Mouse (Mus musculus) skeletal muscle tissue, adult 2 months (tissue): ENCODE results near the gene Ece1.
"Not testable (repeated sequence)": the region's sequence is repeated elsewhere in the genome, so short reads cannot be mapped to it uniquely, and the experiment has no call there.

Experiments
- DNase-seq: peaks from one replicate; pipeline ENCODE4 v3.0.0-alpha.2; 2012; ENCODE audit warnings: low read depth, low spot score

The Ece1 gene

DNA sequence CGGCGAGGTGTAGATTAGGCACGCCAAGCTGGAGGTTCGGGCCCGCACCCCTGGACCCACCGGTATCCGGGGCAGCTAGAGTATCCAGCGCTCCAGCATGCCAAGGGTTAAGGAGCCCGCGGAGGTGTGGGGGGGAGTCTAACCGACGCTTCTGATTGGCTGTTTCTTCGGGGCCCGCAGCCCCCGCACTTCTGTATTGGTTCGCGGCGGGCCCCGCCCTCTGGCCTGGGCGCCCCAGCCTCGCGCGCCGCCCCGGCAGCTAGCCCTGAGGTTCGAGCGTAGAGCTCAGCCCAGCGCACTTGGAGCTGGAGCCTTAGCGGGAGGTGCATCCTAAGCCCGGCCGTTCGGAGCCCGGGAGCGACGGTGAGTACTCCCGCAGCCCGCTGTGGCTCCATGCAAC lies at the start of gene Ece1:
Gene Ece1, plus strand, starts transcription at position 219 of the 400 bp plus-strand sequence.
- peak; percentile 92 for DNase-seq

DNA sequence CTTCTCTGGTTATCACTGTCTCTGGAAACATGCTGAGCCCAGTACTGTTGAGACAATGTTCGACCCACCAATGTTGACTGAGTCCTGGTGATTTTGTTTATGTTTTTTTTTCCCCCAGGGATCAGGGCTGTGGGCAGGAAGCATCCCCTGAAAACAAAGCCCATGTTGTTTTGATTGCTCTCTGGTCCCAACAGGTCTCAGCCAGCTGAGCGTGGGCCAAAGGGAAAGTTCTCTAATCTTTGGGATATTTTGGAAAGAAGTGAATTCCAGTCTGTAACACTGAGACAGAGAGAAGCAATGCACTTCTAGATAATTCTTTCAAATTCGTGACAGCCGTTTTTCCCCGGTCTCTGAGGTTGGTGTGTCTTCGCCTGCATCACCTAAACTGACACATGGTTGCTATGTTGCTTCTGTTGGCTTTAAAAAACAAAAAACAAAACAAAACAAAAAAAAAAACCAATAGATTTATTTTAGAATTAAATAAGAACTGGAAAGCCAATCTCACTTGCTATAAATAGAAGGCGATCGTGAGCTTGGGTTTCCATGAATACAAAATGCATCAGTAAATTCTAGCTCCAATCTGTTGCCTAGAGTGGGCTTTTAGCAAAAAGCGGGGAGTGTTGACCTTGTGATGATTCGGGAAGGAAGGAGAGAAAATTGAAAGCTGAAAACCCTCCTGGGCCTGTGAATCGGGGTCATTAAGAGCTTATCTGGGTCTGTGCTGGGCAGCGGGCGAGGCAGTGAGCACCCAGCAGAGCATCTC lies 48.9 kb upstream of the Ece1 start:
- DNase-seq, result no peak

DNA sequence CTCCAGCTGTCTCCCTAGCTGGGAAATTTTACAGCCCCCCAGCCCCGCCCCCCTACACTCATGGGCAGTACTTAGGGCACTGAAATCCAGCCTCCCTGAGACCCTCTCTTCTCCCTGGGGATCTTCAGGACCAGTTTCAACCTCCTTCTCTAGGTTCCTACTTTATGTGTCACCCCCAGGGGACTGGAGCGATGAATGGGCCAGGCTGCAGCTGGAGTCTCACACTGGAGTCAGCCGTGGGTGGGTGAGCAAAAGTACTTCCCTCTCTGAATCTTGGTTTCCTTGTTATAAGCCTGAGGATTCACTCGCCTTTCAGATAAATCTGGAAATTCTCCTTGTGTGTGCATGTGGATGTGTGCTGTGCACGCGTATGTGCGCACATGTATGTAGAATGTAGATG lies 47.9 kb upstream of the Ece1 start:
- no peak for DNase-seq

DNA sequence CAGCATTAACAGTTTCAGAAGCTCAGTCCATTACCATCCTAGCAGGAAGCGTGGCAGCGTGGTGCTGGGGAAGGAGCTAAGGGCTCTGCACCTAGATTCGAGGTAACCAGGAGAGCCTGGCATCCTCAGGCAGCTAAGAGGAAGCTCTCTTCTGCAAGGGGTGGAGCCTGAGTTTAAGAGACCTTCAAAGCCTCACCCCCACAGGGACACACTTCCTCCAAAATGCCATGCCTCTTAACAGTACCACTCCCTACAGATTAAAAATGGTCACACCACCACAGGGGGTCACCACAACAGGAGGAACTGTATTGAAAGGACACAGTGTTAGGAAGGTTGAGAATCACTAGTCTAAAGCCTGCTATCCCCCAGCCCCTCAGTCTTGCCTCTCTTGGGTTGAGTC lies 46.6 kb upstream of the Ece1 start:
- no peak for DNase-seq

DNA sequence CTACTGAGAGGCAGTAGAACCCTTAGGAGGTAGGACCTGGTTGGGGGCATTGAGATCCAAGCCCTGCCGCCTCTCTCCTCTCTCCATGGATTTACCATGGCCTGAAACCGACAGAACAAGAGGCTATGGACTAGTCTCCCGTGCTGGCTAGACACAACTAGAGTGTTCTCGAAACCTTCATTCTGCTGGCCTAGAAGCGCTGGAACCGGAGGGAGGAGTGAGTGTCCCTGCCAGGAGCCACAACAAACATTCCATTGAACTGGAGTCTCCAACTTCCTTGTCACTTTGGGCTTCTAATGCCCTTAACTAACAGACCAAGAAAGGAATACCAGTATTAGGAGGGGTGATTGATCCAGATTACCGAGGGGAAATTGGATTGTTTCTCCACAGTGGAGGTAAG lies 45.8 kb upstream of the Ece1 start:
- no peak for DNase-seq

DNA sequence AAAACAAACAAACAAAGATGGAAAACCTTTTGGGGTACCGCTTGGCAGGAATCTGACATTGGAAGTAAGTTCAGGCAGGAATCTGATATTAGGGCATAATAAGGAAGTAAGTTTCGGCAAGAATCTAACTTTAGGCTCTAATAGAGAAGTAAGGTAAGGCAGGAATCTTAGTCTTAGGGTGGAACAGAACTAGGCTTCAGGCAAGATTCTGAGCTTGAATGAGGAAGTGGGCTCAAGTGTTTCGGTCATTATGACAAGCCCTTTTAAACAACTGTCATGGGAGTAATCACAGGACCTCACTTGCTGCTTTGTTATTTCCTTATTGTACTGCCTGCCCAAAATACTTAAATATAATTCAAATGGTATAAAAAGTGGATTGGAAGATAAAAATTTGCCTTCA lies 43.7 kb upstream of the Ece1 start:
- DNase-seq, result no peak

DNA sequence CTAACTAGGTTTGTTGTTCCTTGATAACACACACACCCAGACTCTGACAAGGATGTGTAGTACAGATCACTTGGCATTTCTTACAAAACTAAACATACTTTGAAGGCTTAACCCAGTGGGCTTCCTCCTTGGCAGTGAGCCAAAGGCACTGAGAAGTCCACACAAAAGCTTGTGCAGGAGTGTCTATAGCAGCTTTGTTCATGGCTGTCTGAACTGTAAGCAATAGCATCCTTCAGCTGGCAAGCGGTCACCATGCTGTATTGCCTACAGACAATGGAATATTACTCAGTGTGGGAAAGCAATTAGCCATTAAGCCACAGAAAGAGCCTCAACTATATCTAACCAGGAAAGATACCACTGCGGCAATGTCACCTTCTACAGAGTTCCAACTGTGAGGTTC lies 42.5 kb upstream of the Ece1 start:
- no peak for DNase-seq

DNA sequence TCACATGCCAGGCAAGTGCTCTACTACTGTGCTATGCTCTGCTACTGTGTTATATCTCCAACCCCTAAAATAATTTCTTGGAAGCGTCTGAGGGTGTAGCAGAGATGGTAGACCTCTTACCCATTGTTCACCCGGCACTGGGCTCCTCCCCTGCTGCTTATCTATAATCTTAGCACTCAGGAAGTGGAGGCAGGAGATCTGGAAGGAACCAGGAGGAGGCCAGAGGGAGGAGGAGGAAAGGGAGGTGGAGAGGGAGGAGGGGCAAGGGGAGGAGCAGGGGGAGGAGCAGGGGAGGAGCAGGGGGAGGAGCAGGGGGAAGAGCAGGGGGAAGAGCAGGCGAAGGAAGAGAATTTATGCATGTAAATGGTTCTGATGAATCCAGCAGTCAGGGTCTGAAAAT lies 41.3 kb upstream of the Ece1 start:
- DNase-seq, result no peak

DNA sequence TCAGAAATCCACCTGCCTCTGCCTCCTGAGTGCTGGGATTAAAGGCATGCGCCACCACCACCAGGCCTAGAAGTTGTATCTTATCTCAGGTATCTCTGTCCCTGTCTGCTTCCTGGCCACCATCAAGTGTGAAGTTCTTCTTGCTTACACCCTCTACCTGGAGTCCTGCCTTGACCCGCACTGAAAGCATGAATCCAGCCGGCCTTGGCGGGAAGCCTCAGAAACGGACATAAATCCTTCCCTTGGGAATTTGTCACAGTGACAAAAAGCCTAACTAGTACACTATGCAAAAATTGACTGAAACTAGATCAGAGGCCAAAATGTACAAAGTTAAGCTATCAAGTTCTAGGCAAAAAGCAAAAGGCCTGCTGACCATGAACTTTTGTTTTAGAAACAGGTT lies 39.5 kb upstream of the Ece1 start:
- no peak for DNase-seq

DNA sequence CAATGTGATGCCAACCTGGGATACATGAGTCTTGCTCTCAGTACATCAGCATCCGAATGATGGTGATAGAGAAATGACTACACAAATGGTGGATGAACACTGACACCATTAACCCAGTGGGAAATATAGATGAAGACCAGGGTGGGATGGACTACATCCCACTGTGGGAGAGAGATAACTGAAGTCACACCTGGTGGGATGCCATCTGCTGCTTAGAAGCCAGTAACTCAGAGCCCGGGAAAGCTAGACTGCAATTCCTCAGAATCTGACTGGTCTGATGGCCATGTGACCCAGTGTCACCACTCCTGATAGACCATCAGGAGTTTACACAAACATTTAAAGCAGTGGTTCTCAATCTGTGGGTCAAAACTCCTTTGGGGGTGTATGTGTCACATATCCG lies 38.5 kb upstream of the Ece1 start:
- DNase-seq, result no peak

DNA sequence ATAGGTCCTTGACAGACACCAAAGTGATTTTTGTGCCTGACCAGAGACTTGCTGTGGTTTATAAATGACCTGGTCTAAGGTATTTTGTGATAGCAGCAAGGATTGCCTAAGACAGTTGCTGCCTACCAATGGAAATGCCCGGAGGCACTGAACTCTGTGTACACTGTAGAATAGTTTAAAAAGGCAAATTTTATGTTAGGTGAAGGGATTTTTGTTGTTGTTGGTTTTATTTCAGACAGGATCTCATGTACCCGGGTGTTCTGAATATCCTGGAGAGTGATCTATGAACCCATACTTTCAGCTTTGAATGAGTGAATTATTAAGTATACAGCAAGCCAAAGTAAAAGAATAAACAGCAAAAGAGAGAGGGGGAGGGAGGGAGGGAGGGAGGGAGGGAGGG lies 37.2 kb upstream of the Ece1 start:
- no peak for DNase-seq

DNA sequence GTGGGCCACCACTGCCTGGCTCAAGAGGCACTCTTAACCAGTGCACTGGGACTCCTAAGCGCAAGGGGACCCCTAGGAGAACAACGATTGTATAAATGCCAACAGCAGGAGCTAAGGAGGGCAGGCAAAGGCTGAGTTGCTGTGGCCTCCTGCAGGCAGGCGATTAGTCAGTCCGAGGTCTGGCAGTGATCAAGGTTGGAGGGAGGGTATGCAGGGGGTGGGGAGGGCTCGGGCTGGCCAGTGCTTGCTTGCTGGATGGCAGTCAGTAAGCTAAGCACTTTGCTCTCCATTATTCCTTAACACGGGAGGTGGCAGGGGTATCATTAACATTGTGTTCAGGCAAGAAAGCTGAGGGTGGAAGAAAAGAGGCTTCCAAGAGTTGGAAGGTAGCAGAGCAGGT lies 31.7 kb upstream of the Ece1 start:
- DNase-seq, result no peak

DNA sequence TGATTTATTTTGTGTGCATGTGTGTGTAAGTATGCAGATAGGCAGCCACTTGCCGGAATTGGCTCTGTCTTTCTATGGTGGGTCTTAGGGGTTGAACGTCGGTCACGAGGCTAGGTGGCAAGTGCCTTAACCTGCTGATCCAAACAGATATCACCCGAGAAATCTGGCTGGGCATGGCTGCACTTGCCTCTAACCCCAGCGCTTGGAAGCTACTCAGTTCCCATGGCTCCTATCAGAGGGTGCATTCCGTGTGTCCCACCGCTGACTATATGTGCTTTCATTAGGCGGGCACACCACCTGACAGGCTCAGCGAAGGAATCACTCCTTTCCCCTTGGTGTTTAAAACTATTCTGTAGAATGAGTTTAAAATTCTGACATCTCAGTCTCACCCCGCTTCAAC lies 30.4 kb upstream of the Ece1 start:
- DNase-seq, result no peak

DNA sequence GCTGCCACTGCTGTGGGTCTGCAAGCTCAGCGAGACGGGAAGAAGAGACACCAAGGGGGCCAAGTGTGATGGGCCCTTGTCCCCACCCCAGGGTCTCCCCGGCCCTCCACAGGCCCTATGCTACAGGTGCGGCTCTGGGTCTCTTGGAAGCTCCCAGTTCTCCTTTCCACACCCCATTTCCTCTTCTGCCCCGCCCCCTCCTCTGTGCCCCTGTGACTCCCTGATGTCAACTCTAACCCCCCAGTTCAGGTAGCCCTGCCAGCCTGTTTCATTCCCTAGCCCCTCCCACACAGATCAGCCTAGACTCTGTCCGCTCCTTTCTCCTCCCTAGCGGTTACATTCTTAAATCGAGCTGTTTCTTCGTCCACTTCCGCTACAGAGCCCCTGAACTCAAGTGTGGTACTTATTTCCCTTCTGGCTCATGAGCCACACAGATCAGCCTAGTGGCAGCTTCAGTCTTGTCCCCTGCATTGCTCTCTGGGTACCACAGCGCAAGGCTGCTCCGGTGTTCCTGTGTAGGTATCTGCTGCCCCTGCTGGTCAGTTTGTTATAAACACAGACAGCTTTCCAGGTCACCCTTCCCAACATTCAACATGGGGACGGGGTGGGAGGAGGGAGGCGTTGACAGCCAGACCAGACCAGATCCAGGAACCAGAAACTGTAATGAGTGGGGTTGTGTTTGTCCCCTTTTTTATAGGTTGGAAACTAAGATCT lies 26.3 kb upstream of the Ece1 start:
- peak; percentile 74 for DNase-seq

DNA sequence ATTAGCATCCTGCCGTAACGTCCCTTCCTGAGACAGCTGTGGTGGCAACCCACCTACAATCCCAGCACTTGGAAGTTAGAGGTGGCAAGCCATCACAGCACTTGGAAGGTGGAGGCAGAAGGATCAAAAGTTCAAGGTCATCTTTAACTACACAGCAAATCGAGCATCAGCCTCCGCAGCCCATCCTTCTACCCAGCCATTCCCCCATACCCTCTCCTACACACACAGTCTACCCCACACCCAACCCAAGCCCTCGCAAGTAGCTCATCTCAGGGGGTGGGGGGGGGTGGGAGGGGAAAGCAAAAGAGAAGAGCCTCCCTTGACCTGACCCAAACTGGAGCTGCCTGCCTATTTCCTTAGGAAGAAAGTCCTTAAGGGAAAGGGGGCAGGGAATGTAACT lies 25.3 kb upstream of the Ece1 start:
- no peak for DNase-seq

DNA sequence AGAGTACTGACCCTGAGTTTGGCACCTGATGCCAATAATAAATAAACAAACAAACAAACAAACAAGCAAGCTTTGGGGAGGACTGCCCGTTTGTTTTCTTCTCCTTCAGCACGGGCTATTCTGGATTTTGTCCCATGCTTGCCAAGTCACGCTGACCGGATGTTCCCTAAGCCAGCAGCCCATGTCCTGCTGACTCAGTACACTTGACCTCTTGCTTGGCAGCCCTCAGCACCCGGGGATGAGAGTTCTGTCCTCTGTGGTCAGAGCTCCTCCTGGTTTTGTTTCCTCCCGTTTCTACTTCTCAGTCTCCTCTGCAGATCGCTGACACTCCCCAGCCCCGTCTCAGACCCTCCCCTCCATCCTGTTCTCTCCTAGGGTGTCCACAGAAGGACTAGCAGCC lies 24.2 kb upstream of the Ece1 start:
- peak; percentile 86 for DNase-seq

DNA sequence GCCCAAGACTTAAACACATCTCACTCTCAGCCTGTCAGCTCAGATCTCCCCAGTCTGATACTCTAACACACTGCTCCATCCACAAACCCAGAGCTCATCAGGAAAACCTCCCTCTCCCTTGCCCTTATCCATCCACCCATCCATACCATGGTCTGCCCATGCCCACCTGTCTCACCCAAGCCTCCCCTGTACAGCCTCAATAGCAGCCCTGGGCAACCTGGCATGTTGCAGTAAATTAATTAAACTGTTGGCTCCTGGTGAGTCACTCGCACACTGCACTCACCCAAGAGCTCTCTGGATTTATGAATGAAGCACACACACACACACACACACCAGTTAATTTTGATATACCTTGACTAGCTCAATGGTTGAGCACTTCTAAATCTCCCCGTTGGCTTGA lies 23.2 kb upstream of the Ece1 start:
- no peak for DNase-seq

DNA sequence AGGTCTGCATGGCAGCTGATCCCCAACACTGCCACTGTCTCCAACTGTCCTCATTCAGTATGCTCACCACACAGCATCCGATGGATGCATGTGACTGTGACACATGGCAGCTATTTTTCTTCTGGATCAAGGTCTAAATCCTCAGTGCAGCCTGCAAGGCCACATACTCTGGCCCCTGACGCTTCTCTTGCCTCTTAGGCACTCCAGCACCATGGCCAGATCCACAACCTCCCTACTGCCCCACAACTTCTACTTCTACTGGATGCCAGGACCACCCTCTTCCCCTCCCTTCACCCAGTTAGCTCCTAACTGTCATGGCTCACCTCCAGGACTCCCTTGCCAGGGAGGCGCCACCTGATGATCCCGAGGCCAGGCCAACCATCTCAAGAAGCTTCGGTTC lies 22.6 kb upstream of the Ece1 start:
- no peak for DNase-seq

DNA sequence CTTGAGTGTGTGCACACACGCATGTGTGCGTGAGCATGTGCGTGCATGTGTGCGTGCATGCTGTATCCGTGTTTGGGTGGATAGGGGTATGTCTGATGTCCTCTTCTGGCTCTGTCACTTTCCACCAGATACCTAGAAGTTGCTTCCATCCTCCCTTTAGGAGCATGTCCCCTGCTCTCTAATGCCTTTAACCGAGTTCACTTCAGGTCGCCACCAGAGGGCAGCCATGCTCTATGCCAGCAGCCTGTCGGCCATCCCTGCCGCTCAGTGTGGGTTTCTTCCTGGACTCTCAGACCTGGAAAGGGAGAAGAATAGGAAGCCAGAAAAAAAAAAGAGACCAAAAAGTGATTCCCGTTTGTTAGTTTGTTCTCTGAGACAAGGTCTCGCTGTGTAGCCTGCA lies 17.4 kb upstream of the Ece1 start:
- DNase-seq, result peak; percentile 72

DNA sequence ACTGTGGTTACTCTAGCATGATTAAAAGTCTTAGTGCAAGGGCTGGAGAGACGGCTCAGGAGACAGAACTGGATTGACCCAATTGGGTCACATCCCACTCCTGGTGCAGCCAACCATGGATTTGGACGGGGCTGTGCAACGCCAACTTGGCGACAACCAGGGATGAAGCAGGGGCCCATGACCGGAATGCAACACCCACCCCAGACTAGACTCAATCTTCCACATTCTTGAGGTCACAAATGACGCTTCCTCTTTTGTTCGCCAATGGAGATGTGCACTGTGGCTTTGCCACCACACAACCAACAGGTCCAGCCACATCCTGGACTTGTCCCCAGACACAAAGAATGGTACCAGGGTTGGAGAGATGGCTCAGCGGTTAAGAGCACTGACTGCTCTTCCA lies 14.4 kb upstream of the Ece1 start:
- DNase-seq, result not testable (repeated sequence)

DNA sequence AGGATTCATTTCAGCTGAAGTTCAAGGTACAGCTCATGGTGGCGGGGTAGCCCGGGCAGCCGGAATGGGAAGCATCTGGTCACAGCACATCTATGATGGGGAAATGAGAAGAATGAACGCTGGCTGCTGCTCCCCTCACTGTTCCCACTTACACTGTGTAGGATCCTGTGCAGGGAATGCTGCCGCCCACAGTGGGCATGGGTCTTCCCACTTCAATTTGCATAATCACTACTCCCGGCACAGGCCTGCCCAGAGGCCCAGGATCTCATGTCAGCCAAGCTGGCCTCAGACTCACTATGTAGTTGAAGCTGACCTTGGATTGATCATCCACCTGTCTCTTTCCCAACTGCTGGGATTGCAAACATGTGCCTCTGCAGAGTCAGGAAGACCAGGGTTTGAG lies 11.9 kb upstream of the Ece1 start:
- DNase-seq, result no peak

DNA sequence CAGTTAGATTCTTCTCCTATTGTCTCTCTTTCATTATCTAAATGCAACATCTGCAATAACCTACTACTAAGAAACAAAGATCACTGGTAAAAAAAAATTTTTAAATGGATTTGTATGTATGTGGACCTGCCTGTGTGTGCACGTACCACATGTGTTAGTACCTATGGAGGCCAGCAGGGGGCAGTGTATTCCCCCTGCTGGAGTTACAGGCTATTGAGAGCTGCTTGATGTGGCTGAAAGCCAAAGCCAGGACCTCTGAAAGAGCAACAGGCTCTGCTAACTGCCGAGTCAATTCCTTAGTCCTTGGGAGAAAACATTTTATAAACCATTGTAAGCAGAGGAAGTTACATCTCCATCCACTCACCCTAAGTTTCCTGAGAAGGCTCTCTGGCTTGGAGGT lies 10.6 kb upstream of the Ece1 start:
- DNase-seq, result peak; percentile 78

DNA sequence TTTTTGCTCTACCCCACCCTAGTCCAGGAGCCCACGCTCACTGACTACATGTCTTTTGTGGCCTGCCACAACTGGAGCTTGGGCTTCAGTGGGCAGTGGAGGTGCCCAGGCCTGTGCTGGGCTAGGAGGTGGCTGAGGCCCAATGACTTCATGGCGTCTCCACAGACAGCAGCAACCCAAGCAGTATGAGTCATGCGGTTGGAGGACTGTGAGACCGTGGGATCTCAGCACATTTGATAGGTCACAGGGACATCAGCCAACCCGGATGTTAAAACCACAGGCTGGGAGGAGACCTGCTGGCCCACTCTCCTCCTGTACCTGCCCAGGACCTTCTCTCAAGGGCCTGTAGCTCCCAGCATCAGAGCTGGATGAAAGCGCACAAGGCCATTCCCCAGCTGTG lies 8.2 kb upstream of the Ece1 start:
- peak; percentile 76 for DNase-seq
